Mouse (Mus musculus) neural tube, embryonic 11.5 days (tissue): Measurements from ENCODE around the gene Tmem92. TPM values are rescaled to one million over a fixed set of nuclear protein-coding genes. Genes with fewer than 3 reads are reported as not detected.
A peak's percentile ranks its signal among the peaks of the same experiment; 100 is the strongest.

ENCODE experiments used
- ATAC-seq: fragments of 200-750 bp; cut with Nextera tagmentation; 2 replicates; pipeline ENCODE4 v1.8.0; 2017; ENCODE audit warnings: moderate number of reproducible peaks, mild to moderate bottlenecking, moderate TSS enrichment, moderate library complexity; ENCODE audit not compliant: insufficient read depth, low FRiP score, low TSS enrichment
- DNase-seq: peaks from one replicate; pipeline ENCODE4 v3.0.0-alpha.2; 2015; ENCODE audit warnings: low spot score
- H3K27ac ChIP-seq: fragments of 300-500 bp; sonication (generic); 2 replicates; pipeline ENCODE4 v1.5.1; 2014; ENCODE audit warnings: low read depth, mild to moderate bottlenecking, low read length
- H3K27me3 ChIP-seq: fragments of 300-500 bp; sonication (generic); 2 replicates; pipeline ENCODE4 v1.6.1; 2014; ENCODE audit warnings: mild to moderate bottlenecking, low read length, mixed read lengths; ENCODE audit not compliant: control insufficient read depth, insufficient read depth
- H3K36me3 ChIP-seq: fragments of 300-500 bp; sonication (generic); 2 replicates; pipeline ENCODE4 v1.6.1; 2014; ENCODE audit warnings: mild to moderate bottlenecking, low read length, moderate library complexity, mixed read lengths; ENCODE audit not compliant: control insufficient read depth, insufficient read depth
- H3K4me1 ChIP-seq: fragments of 300-500 bp; sonication (generic); 2 replicates; pipeline ENCODE4 v1.6.1; 2014; ENCODE audit warnings: low read length, mixed read lengths; ENCODE audit not compliant: control insufficient read depth, insufficient read depth
- H3K4me2 ChIP-seq: fragments of 300-500 bp; sonication (generic); 2 replicates; pipeline ENCODE4 v1.6.1; 2014; ENCODE audit warnings: low read depth, mild to moderate bottlenecking, moderate library complexity
- H3K4me3 ChIP-seq: fragments of 300-500 bp; sonication (generic); 2 replicates; pipeline ENCODE4 v1.5.1; 2014; ENCODE audit warnings: low read depth, low read length
- H3K9ac ChIP-seq: fragments of 300-500 bp; sonication (generic); 2 replicates; pipeline ENCODE4 v1.6.1; 2014; ENCODE audit warnings: mild to moderate bottlenecking, low read length
- H3K9me3 ChIP-seq: fragments of 300-500 bp; sonication (generic); 2 replicates; pipeline ENCODE4 v1.6.1; 2016; ENCODE audit warnings: low read length; ENCODE audit not compliant: control insufficient read depth
- WGBS: fragments of 180-500 bp; shearing (Covaris S2); extraction: QIAGEN DNeasy Blood & Tissue Kit; methylation state at CpG from one replicate; pipeline ENCODE4 v1.1.7; 2014; 5-methylcytosine and 5-hydroxymethylcytosine counted together
- polyA plus RNA-seq: library from polyadenylated mRNA; unstranded; fragments of >200 nt; fragmentation: Nextera tagmentation; extraction: Ambion mirVana; gene quantifications from 2 replicates; pipeline ENCODE4 v1.2.1, GENCODE M21; 2014

Tmem92 gene
- polyA plus RNA-seq, 1 experiment from 2014 or later = not detected

- H3K9me3 ChIP-seq = no peaks in the 10 kb centered on the region
- H3K36me3 ChIP-seq = no peaks in the 10 kb centered on the region
- no peak overlapping the region for H3K9ac ChIP-seq
- H3K4me1 ChIP-seq = no peaks in the 10 kb centered on the region
- H3K4me3 ChIP-seq = no peak overlapping the region
- DNase-seq (peak; percentile 1), ATAC-seq (no peak)
- H3K4me2 ChIP-seq = no peak overlapping the region
- no peaks in the 10 kb centered on the region for H3K27me3 ChIP-seq
- 74% methylated on average over 3 of the region's 3 CpGs for WGBS
- H3K27ac ChIP-seq = no peak overlapping the region
Measured at GRCm38 (mm10) chr11:94772363-94773055, 10.0 kb downstream of the Tmem92 start.

DNA sequence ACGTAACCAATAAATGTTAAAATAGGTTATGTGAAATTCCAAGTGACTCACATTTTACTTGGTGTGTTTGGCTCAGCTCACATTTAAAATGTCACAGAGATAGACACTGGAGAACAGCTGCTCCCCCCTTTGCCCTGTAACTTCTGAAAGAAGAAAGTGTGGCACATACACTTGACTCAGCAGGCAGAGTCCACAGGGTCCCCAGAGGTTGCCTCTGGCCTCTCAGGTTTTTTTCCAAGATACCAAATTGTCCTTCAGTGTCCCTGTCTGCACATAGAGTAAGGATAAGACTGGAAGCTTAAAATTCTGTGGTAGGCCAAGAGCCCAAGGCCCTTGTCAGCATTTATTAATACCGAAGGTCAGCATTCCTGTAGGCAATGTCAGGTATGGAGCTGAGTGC, 15.3 kb downstream of the Tmem92 start:
- H3K4me3 ChIP-seq = no peak overlapping the region
- H3K9ac ChIP-seq = no peak overlapping the region
- no peaks in the 10 kb centered on the region for H3K36me3 ChIP-seq
- WGBS = 93% methylated on average over 2 of the region's 2 CpGs
- H3K27ac ChIP-seq = no peak overlapping the region
- H3K4me2 ChIP-seq = no peak overlapping the region
- H3K27me3 ChIP-seq = no peaks in the 10 kb centered on the region
- no peaks in the 10 kb centered on the region for H3K4me1 ChIP-seq
- ATAC-seq = no peak
- no peaks in the 10 kb centered on the region for H3K9me3 ChIP-seq
- no peak for DNase-seq

- no peaks in the 10 kb centered on the region for H3K36me3 ChIP-seq
- ATAC-seq (no peak), DNase-seq (no peak)
- 41% methylated on average over 6 of the region's 6 CpGs for WGBS
- H3K4me2 ChIP-seq = no peak overlapping the region
- H3K4me1 ChIP-seq = no peaks in the 10 kb centered on the region
- H3K9me3 ChIP-seq = no peaks in the 10 kb centered on the region
- H3K27ac ChIP-seq = no peak overlapping the region
- H3K4me3 ChIP-seq = no peak overlapping the region
- H3K9ac ChIP-seq = no peak overlapping the region
- no peaks in the 10 kb centered on the region for H3K27me3 ChIP-seq
Measured at GRCm38 (mm10) chr11:94762775-94763174, 19.7 kb downstream of the Tmem92 start.

GRCm38 (mm10) chr11:94762281-94762680, 20.2 kb downstream of the Tmem92 start:
- no peaks in the 10 kb centered on the region for H3K9me3 ChIP-seq

GRCm38 (mm10) chr11:94760799-94761198, 21.7 kb downstream of the Tmem92 start:
- H3K27ac ChIP-seq = no peak overlapping the region
- H3K4me3 ChIP-seq = no peak overlapping the region
- H3K4me2 ChIP-seq = no peak overlapping the region
- H3K36me3 ChIP-seq = no peaks in the 10 kb centered on the region
- WGBS = 76% methylated on average over 7 of the region's 7 CpGs
- H3K27me3 ChIP-seq = no peaks in the 10 kb centered on the region
- H3K9ac ChIP-seq = no peak overlapping the region
- ATAC-seq (no peak), DNase-seq (no peak)
- no peaks in the 10 kb centered on the region for H3K4me1 ChIP-seq
- no peaks in the 10 kb centered on the region for H3K9me3 ChIP-seq

More at GRCm38 (mm10) chr11:94762281-94762680, 20.2 kb downstream of the Tmem92 start:
- H3K4me2 ChIP-seq = no peak overlapping the region
- H3K27ac ChIP-seq = no peak overlapping the region
- no peak for ATAC-seq
- no peak for DNase-seq
- no peaks in the 10 kb centered on the region for H3K36me3 ChIP-seq
- H3K9ac ChIP-seq = no peak overlapping the region
- no peak overlapping the region for H3K4me3 ChIP-seq
- H3K27me3 ChIP-seq = no peaks in the 10 kb centered on the region
- no peaks in the 10 kb centered on the region for H3K4me1 ChIP-seq
- WGBS = 90% methylated on average over 1 of the region's 1 CpGs

GRCm38 (mm10) chr11:94760364-94760763, 22.1 kb downstream of the Tmem92 start:
- DNase-seq (no peak), ATAC-seq (no peak)
- WGBS = 87% methylated on average over 3 of the region's 3 CpGs
- Histone ChIP-seq H3K36me3 (no peaks in the 10 kb centered on the region), H3K4me1 (no peaks in the 10 kb centered on the region), H3K4me3 (no peak overlapping the region), H3K9ac (no peak overlapping the region), H3K4me2 (no peak overlapping the region), H3K27ac (no peak overlapping the region), H3K27me3 (no peaks in the 10 kb centered on the region), H3K9me3 (no peaks in the 10 kb centered on the region)

DNA sequence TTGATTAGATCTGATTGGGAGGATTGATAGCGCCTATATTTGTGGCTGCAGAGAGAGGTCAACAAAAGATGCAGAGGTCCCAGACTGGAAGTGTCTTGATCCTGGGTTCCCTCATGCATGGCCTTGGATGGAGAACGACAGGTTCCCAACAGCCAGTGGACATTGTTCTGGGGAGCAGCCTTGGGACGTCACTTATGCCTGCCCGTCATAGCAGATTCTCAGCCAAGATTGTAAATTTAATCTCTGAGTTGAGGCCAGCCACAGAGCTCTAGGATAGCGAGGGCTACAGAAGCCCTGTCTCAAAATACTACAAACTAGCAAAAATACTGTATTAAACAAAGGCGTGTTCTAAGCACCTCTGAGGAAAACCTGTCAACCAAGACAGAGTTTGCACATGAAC, 22.6 kb downstream of the Tmem92 start:
- 83% methylated on average over 6 of the region's 6 CpGs for WGBS
- Histone ChIP-seq H3K4me1 (no peaks in the 10 kb centered on the region), H3K27me3 (no peaks in the 10 kb centered on the region), H3K4me2 (no peak overlapping the region), H3K9me3 (no peaks in the 10 kb centered on the region), H3K27ac (no peak overlapping the region), H3K4me3 (no peak overlapping the region), H3K9ac (no peak overlapping the region), H3K36me3 (no peaks in the 10 kb centered on the region)
- DNase-seq (no peak), ATAC-seq (no peak)

GRCm38 (mm10) chr11:94752946-94753713, 29.4 kb downstream of the Tmem92 start:
- Histone ChIP-seq H3K9me3 (no peaks in the 10 kb centered on the region), H3K4me2 (no peak overlapping the region), H3K4me1 (no peaks in the 10 kb centered on the region), H3K9ac (no peak overlapping the region), H3K4me3 (no peak overlapping the region), H3K27me3 (no peaks in the 10 kb centered on the region), H3K36me3 (no peaks in the 10 kb centered on the region), H3K27ac (no peak overlapping the region)
- no peak for ATAC-seq
- DNase-seq = no peak
- 61% methylated on average over 2 of the region's 2 CpGs for WGBS
